15 mouse cellular contexts compared by ENCODE assay signal in genomic region chr17:4461541-4461940, GRCm38 (mm10).
"Had no signal": no experiment of that assay in that cellular context is flagged by ENCODE, and none has a peak within 500 bp of the region (broad histone marks: within the 10 kb centered on the region; RNA-seq: fewer than 3 reads in every experiment).

No protein-coding gene starts in this region.

- H3K4me3 ChIP-seq: layer of hippocampus, adult 2 months; limb, embryonic 10.5 days; liver, embryonic 15.5 days; megakaryocyte, embryonic 14.5 days had no signal

- ATAC-seq: intestine, postnatal 0 days; midbrain, embryonic 16.5 days had no signal

- H3K4me2 ChIP-seq: liver, embryonic 11.5 days; liver, embryonic 15.5 days; midbrain, embryonic 11.5 days had no signal

- DNase-seq: kidney, adult 9 months; kidney, postnatal 10 days; lung, adult 2 months; lung, postnatal 10 days; right cerebral cortex, postnatal 14 days; thymus, postnatal 4 days had no signal

- H3K27me3 ChIP-seq: liver, embryonic 15.5 days; megakaryocyte, embryonic 14.5 days had no signal

- H3K9ac ChIP-seq: liver, embryonic 15.5 days had no signal

- H3K9me3 ChIP-seq: limb, embryonic 10.5 days; liver, embryonic 15.5 days; megakaryocyte, embryonic 14.5 days had no signal

- H3K4me1 ChIP-seq: liver, embryonic 15.5 days had no signal

- H3K27ac ChIP-seq: layer of hippocampus, adult 2 months; limb, embryonic 10.5 days; liver, embryonic 15.5 days; macrophage had no signal

- H3K36me3 ChIP-seq: limb, embryonic 10.5 days; liver, embryonic 15.5 days had no signal
